Mouse (Mus musculus) CH12.LX (cell line): ENCODE measurements around the gene Gm42669. TPM values are rescaled to one million over a fixed set of nuclear protein-coding genes. Genes with fewer than 3 reads are reported as not detected.

Experiments
- DNase-seq: peaks from one replicate; pipeline ENCODE4 v3.0.0-alpha.2; 2013; ENCODE audit errors: extremely low read depth
- H3K27ac ChIP-seq: 2 replicates; pipeline ENCODE4 v1.5.1; 2012; ENCODE audit warnings: low read depth, mild to moderate bottlenecking, control low read depth, moderate library complexity; ENCODE audit not compliant: insufficient read depth
- H3K27me3 ChIP-seq: replicated peaks from 2 replicates; pipeline ENCODE3; 2012; ENCODE audit warnings: inconsistent platforms
- H3K36me3 ChIP-seq, 2 experiments: replicated peaks in 1 of 2; 2 replicates each; pipeline versions ENCODE3 to v1.6.1; 2012; ENCODE audit warnings: inconsistent platforms in 1 of 2, low read length in 1 of 2, mild to moderate bottlenecking in 1 of 2, mixed read lengths in 1 of 2, moderate library complexity in 1 of 2; ENCODE audit not compliant: control insufficient read depth in 1 of 2, insufficient read depth in 1 of 2
- H3K4me1 ChIP-seq, 2 experiments: 2 replicates each; pipeline ENCODE4 v1.6.1; 2012; ENCODE audit warnings: inconsistent platforms in 1 of 2, moderate library complexity in 1 of 2; ENCODE audit not compliant: insufficient read depth in 2 of 2, control insufficient read depth in 1 of 2
- H3K4me2 ChIP-seq: 2 replicates; pipeline ENCODE4 v1.6.1; 2012; ENCODE audit warnings: low read depth, mild to moderate bottlenecking, control low read depth; ENCODE audit not compliant: poor library complexity, insufficient read depth, severe bottlenecking
- H3K4me3 ChIP-seq, 3 experiments: fragments of 150-350 bp in 1 of 3; sonication (generic) in 1 of 3; replicated peaks in 1 of 3; 2 replicates each; pipeline versions ENCODE3 to v1.5.1; 2011 to 2012; ENCODE audit warnings: low read depth in 2 of 3, low read length in 2 of 3, mild to moderate bottlenecking in 2 of 3, moderate library complexity in 2 of 3, control low read depth in 1 of 3, improper control_type of control experiment in 1 of 3, inconsistent platforms in 1 of 3, mixed read lengths in 1 of 3; ENCODE audit not compliant: poor library complexity in 1 of 3
- H3K79me2 ChIP-seq: replicated peaks from 2 replicates; pipeline ENCODE4 v1.6.1; 2012; ENCODE audit warnings: mild to moderate bottlenecking, moderate library complexity; ENCODE audit not compliant: control insufficient read depth, poor library complexity, insufficient read depth, severe bottlenecking; ENCODE audit errors: extremely low read depth
- H3K9ac ChIP-seq: 2 replicates; pipeline ENCODE4 v1.6.1; 2012; ENCODE audit warnings: low read depth, mild to moderate bottlenecking, control low read depth, moderate library complexity; ENCODE audit not compliant: insufficient read depth
- H3K9me3 ChIP-seq: replicated peaks from 2 replicates; pipeline ENCODE3; 2012; ENCODE audit warnings: low read length, inconsistent platforms, mixed read lengths
- BHLHE40 ChIP-seq: IDR thresholded peaks from 2 replicates; pipeline ENCODE4 v1.6.1; 2011; ENCODE audit warnings: mild to moderate bottlenecking, low read depth, low read length, improper control_type of control experiment
- E2F4 ChIP-seq: IDR thresholded peaks from 2 replicates; pipeline ENCODE4 v1.6.1; 2011; ENCODE audit warnings: low read depth, low read length, improper control_type of control experiment; ENCODE audit not compliant: insufficient replicate concordance
- ELF1 ChIP-seq: IDR thresholded peaks from 2 replicates; pipeline ENCODE4 v1.6.1; 2014; ENCODE audit warnings: low read depth, mild to moderate bottlenecking, inconsistent platforms, low read length, improper control_type of control experiment
- EP300 ChIP-seq: IDR thresholded peaks from 2 replicates; pipeline ENCODE4 v1.6.1; 2011; ENCODE audit warnings: low read length, improper control_type of control experiment
- HCFC1 ChIP-seq: IDR thresholded peaks from 2 replicates; pipeline ENCODE4 v1.6.1; 2012; ENCODE audit warnings: low read depth, mild to moderate bottlenecking, inconsistent platforms, low read length, improper control_type of control experiment
- JUN ChIP-seq: IDR thresholded peaks from 2 replicates; pipeline ENCODE4 v1.6.1; 2011; ENCODE audit warnings: low read depth, mild to moderate bottlenecking, low read length, improper control_type of control experiment, moderate library complexity; ENCODE audit not compliant: insufficient read depth
- KAT2A ChIP-seq: IDR thresholded peaks from 2 replicates; pipeline ENCODE4 v1.6.1; 2012; ENCODE audit warnings: low read length, improper control_type of control experiment, inconsistent platforms; ENCODE audit not compliant: insufficient replicate concordance
- MAFK ChIP-seq: IDR thresholded peaks from 2 replicates; pipeline ENCODE4 v1.6.1; 2011; ENCODE audit warnings: low read length, improper control_type of control experiment; ENCODE audit not compliant: insufficient replicate concordance
- MEF2A ChIP-seq: IDR thresholded peaks from 2 replicates; pipeline ENCODE4 v1.6.1; 2014; ENCODE audit warnings: low read depth, mild to moderate bottlenecking, inconsistent platforms, low read length, improper control_type of control experiment, borderline replicate concordance
- MXI1 ChIP-seq: IDR thresholded peaks from 2 replicates; pipeline ENCODE4 v1.6.1; 2011; ENCODE audit warnings: mild to moderate bottlenecking, low read depth, low read length, improper control_type of control experiment
- NRF1 ChIP-seq: IDR thresholded peaks from 2 replicates; pipeline ENCODE4 v1.6.1; 2014; ENCODE audit warnings: low read depth, mild to moderate bottlenecking, inconsistent platforms, low read length, improper control_type of control experiment, moderate library complexity
- PAX5 ChIP-seq: IDR thresholded peaks from 2 replicates; pipeline ENCODE4 v1.6.1; 2012; ENCODE audit warnings: low read length, inconsistent platforms, mixed read lengths
- POLR2A ChIP-seq: IDR thresholded peaks from 2 replicates; pipeline ENCODE4 v1.6.1; 2011; ENCODE audit warnings: low read depth, mild to moderate bottlenecking, improper control_type of control experiment, low read length
- RCOR1 ChIP-seq: conservative IDR thresholded peaks from 2 replicates; pipeline ENCODE4 v1.6.1; 2012; ENCODE audit warnings: low read depth, mild to moderate bottlenecking, inconsistent platforms, low read length, improper control_type of control experiment
- SIN3A ChIP-seq: IDR thresholded peaks from 2 replicates; pipeline ENCODE4 v1.6.1; 2012; ENCODE audit warnings: low read length, improper control_type of control experiment, inconsistent platforms
- SMC3 ChIP-seq: IDR thresholded peaks from 2 replicates; pipeline ENCODE4 v1.6.1; 2011; ENCODE audit warnings: low read depth, low read length, improper control_type of control experiment
- TBP ChIP-seq: conservative IDR thresholded peaks from 2 replicates; pipeline ENCODE4 v1.6.1; 2011; ENCODE audit warnings: low read depth, low read length, improper control_type of control experiment
- UBTF ChIP-seq: IDR thresholded peaks from 2 replicates; pipeline ENCODE4 v1.6.1; 2012; ENCODE audit warnings: low read depth, mild to moderate bottlenecking, inconsistent platforms, low read length, improper control_type of control experiment, moderate library complexity
- USF1 ChIP-seq: IDR thresholded peaks from 2 replicates; pipeline ENCODE4 v1.6.1; 2014; ENCODE audit warnings: low read depth, mild to moderate bottlenecking, inconsistent platforms, low read length, improper control_type of control experiment
- USF2 ChIP-seq: conservative IDR thresholded peaks from 2 replicates; pipeline ENCODE4 v1.6.1; 2011; ENCODE audit warnings: low read depth, low read length, improper control_type of control experiment
- ZC3H11A ChIP-seq: IDR thresholded peaks from 2 replicates; pipeline ENCODE4 v1.6.1; 2012; ENCODE audit warnings: low read depth, mild to moderate bottlenecking, inconsistent platforms, low read length, improper control_type of control experiment
- dilution Hi-C: fragments of 300-500 bp; cut with MboI; formaldehyde crosslinking; loops from 2 replicates; pipeline ENCODE4 v1.14.3; 2020; ENCODE audit warnings: low sequenced_read_pairs; ENCODE audit not compliant: extremely low pct_unique_long_range_greater_than_20kb, extremely low pct_ligation_motif_present
- in situ Hi-C: fragments of 300-500 bp; cut with MboI; formaldehyde crosslinking; loops from 3 replicates; pipeline ENCODE4 v1.14.3; 2019; ENCODE audit warnings: low sequenced_read_pairs, low pct_ligation_motif_present, low pct_unique_long_range_greater_than_20kb, mixed read lengths
- polyA plus RNA-seq: library from polyadenylated mRNA; unstranded; fragments of >175 nt; gene quantifications from 2 replicates; pipeline ENCODE4 v1.2.1, GENCODE M21; 2012; ENCODE audit warnings: low read depth; ENCODE audit not compliant: insufficient read length
- total RNA-seq, 2 experiments: library from RNA; depleted of rRNA; stranded (reverse); fragments of 300-350 nt in 1 of 2; fragments of >200 nt in 1 of 2; gene quantifications; 2 replicates each; pipeline ENCODE4 v1.2.3; 2012 to 2014

Gene Gm42669
- total and polyA plus RNA-seq, 3 experiments, result 0.17 to 1.0 TPM; not detected in 1

DNA sequence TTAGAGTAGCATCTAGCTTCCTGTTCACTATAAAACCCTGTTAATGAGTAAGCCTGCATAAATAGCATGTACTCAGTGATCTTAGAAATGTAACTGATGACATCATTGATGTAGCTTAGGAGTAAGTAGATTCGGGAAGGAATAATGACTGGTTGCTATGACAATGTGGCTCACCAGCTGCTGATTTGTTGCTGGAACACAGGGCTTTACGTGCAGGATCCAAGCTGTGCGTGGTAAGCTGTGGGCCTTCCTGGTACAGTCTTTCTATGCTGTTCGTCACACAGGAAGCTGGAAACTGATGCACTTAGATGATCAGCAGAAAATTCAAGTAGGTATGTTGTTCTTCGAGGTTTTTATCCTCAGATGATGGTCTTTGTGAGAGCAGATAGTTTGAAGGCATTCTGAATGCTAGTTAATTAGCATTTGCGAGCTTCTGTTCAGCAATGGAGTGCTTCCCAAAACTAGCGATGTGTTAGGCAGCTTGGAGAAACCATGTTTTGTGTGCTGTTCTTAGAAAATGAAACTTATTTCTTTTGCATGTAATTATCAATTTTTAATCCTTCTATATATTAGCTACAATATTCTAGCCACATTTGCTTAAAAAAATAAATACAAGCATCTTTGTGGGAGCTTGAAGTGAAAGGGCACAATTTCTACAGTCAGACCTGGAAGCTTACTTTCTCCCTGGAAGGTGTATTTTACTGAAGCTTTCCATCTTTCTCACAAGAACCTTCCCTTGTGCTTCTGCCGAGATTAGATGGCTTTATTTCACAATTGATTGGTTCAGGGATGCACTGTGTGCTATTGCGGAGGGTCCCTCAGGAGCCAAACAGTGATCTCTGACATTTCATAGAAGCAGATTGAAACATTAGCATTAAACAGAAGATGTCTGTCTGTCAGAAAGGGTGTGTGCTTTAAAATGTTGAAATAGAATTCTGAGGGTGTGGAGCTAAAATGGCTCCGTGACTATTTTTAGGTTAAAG, 9.6 kb upstream of the Gm42669 start:
- Histone ChIP-seq H3K9me3 (peaks cover 4% of the 10 kb centered on the region), H3K4me2 (peak overlapping the region; percentile 45), H3K4me1 (peaks cover 0 to 8% of the 10 kb centered on the region in 2 experiments; a peak in 1 of 4 replicates), H3K36me3 (peaks cover 3 to 14% of the 10 kb centered on the region in 2 experiments), H3K27ac (no peak overlapping the region)
- in situ Hi-C loops, result no loop called here
- TF ChIP-seq SMC3 (no peak), TBP (0 out of 2 replicates have a peak, but pooled peaks have one; percentile 25), HCFC1 (0 out of 2 replicates have a peak, but pooled peaks have one; percentile 17), ELF1 (peak; percentile 40), EP300 (no peak), MXI1 (peak; percentile 23; the same call in 1 of the 2 replicates), SIN3A (no peak), ZC3H11A (no peak), KAT2A (no peak), USF2 (no peak), UBTF (no peak)
- TF ChIP-seq, all 38 proteins: peak for 4
- DNase-seq, result peak; percentile 22
- dilution Hi-C loops, result no loop called here
- Histone ChIP-seq H3K27me3 (no peaks in the 10 kb centered on the region), H3K79me2 (no peaks in the 10 kb centered on the region; the same call in 1 of the 2 replicates), H3K9ac (peak overlapping the region; percentile 60), H3K4me3 (peak overlapping the region; percentile 21 to 63 (median 56))

DNA sequence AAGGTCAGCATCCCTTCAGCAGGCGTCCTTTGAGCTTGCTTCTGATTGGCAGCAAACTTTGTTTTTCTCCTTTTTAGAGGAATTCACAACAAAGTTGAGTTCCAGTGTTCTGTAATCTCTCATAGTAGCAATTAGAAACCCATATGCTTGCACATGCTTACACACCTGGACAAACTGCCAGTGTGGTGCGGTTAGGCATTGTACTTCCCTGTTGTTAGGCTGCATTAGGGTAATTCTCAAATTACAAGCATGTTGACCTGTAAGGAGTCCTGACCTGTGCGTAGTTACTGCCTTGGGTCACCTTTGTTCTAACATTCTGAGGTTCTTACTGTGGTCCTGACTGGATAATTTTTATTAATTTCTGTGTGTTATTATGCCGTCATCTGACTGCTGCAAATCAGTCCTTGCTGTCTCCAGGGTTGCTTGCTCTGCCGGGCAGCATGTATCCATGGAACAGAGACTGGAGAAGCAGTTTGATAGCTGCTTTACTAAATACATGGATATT, 8.6 kb upstream of the Gm42669 start:
- in situ Hi-C loops, result no loop called here
- H3K9ac ChIP-seq, result peak overlapping the region; percentile 60
- TF ChIP-seq JUN (no peak), USF2 (no peak), EP300 (no peak), PAX5 (no peak), ZC3H11A (no peak), NRF1 (no peak), USF1 (no peak), RCOR1 (no peak), E2F4 (no peak), BHLHE40 (no peak), MAFK (no peak), POLR2A (no peak), MEF2A (no peak)

More for the DNA sequence above, 8.6 kb upstream of the Gm42669 start:
- Histone ChIP-seq H3K4me1 (peaks cover 0 to 5% of the 10 kb centered on the region in 2 experiments; a peak in 1 of 4 replicates), H3K27ac (no peak overlapping the region), H3K9me3 (peaks cover 4% of the 10 kb centered on the region), H3K4me2 (peak overlapping the region; percentile 81), H3K4me3 (peak overlapping the region in 1 of 3 experiments; percentile 56), H3K36me3 (peaks cover 5 to 17% of the 10 kb centered on the region in 2 experiments), H3K79me2 (no peaks in the 10 kb centered on the region; the same call in 1 of the 2 replicates), H3K27me3 (no peaks in the 10 kb centered on the region)
- dilution Hi-C loops, result no loop called here
- no peak for DNase-seq
